Mouse (Mus musculus): ENCODE results near the gene Plekhg2. TPM values are rescaled to one million over a fixed set of nuclear protein-coding genes. Genes with fewer than 3 reads are reported as not detected.
"Not testable (repeated sequence)": the region's sequence is repeated elsewhere in the genome, so short reads cannot be mapped to it uniquely, and the experiment has no call there.

Gene Plekhg2
- polyA plus RNA-seq, 1 experiment from 2014 or later: 6.3 TPM

DNA sequence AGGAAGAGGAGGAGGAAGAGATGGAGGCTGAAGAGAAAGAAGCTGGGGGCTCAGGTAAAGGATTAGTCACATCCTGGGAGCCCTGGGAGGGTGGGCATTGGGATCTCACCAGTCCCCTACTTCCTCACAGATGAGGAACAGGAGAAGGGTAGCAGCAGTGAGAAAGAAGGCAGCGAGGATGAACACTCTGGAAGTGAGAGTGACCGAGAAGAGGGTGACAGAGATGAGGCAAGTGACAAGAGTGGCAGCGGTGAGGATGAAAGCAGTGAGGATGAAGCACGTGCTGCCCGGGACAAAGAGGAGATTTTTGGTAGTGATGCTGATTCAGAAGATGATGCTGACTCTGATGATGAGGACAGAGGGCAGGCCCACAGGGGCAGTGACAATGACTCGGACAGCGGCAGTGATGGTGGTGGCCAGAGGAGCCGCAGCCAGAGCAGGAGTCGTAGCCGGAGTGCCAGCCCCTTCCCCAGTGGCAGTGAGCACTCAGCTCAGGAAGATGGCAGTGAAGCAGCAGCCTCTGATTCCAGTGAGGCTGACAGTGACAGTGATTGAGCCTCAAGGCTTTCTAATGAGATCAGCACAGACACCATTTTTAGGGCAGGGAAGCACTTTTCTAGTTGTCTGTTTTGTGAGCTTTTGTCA, 26.4 kb upstream of the Plekhg2 start:
- H3K4me2 ChIP-seq (ENCODE audit: low read depth, low read length): no peak overlapping the region
- no peak overlapping the region for H3K9ac ChIP-seq (ENCODE audit: low read depth, low read length)
- no peak overlapping the region for H3K27ac ChIP-seq (ENCODE audit: low read length)
- no peak for ATAC-seq (ENCODE audit: low read depth)
- no peak overlapping the region for H3K4me3 ChIP-seq (ENCODE audit: low read depth, low read length)
- peaks cover 45% of the 10 kb centered on the region for H3K36me3 ChIP-seq (ENCODE audit: control insufficient read depth, insufficient read depth)
- WGBS (ENCODE audit: insufficient replicate concordance): 85% methylated on average over 10 of the region's 10 CpGs
- H3K4me1 ChIP-seq (ENCODE audit: control insufficient read depth, low read depth, low read length): no peaks in the 10 kb centered on the region; the same call in none of the 2 replicates
- H3K9me3 ChIP-seq (replicated peaks; ENCODE audit: control insufficient read depth, low read length): no peaks in the 10 kb centered on the region
- H3K27me3 ChIP-seq (ENCODE audit: control insufficient read depth, insufficient read depth, low read depth, low read length): no peaks in the 10 kb centered on the region

DNA sequence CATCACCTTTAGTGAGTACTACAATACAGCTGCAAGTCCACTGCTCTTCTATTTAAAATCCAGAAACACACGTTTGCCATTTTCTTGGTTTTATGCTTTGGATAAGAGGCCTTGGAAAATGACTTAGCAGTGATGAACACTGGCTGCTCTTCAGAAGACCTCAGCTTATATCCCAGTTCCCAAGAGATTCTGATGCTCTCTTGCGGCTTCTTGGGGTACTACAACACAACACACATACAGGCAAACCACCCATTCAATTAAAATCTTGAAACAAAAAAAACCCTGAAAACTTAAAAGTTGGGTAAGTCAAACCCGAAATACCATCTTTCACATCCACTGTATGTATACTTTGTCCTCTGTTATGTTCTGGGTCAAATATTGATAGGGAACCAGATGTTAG, 25.6 kb upstream of the Plekhg2 start:
- H3K27ac ChIP-seq (ENCODE audit: low read length): no peak overlapping the region
- WGBS (ENCODE audit: insufficient replicate concordance): 65% methylated on average over 3 of the region's 3 CpGs
- no peaks in the 10 kb centered on the region for H3K27me3 ChIP-seq (ENCODE audit: control insufficient read depth, insufficient read depth, low read depth, low read length)
- H3K9me3 ChIP-seq (replicated peaks; ENCODE audit: control insufficient read depth, low read length): no peaks in the 10 kb centered on the region
- H3K4me1 ChIP-seq (ENCODE audit: control insufficient read depth, low read depth, low read length): peaks cover 4% of the 10 kb centered on the region
- no peak for ATAC-seq (ENCODE audit: low read depth)
- no peak overlapping the region for H3K4me3 ChIP-seq (ENCODE audit: low read depth, low read length)
- H3K9ac ChIP-seq (ENCODE audit: low read depth, low read length): no peak overlapping the region
- no peak overlapping the region for H3K4me2 ChIP-seq (ENCODE audit: low read depth, low read length)
- peaks cover 37% of the 10 kb centered on the region for H3K36me3 ChIP-seq (ENCODE audit: control insufficient read depth, insufficient read depth)

DNA sequence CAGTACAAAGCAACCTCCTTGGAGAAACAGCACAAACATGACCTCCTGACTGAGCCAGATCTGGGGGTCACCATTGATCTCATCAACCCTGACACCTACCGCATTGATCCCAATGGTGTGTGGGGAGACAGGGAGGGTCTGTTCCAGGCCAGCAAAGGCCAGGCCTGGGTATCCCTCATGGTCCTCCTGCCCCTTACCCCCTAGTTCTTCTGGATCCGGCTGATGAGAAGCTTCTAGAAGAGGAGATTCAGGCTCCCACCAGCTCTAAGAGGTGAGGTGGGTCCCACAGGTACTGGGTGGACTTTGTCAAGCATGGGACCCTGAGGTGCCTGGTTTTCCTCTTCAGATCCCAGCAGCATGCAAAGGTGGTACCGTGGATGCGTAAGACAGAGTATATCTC, 23.0 kb upstream of the Plekhg2 start:
- Histone ChIP-seq H3K9me3 (replicated peaks; ENCODE audit: control insufficient read depth, low read length) (no peaks in the 10 kb centered on the region), H3K36me3 (ENCODE audit: control insufficient read depth, insufficient read depth) (peaks cover 26% of the 10 kb centered on the region), H3K27me3 (ENCODE audit: control insufficient read depth, insufficient read depth, low read depth, low read length) (no peaks in the 10 kb centered on the region), H3K9ac (ENCODE audit: low read depth, low read length) (no peak overlapping the region), H3K4me3 (ENCODE audit: low read depth, low read length) (no peak overlapping the region), H3K27ac (ENCODE audit: low read length) (no peak overlapping the region), H3K4me1 (ENCODE audit: control insufficient read depth, low read depth, low read length) (peaks cover 14% of the 10 kb centered on the region), H3K4me2 (ENCODE audit: low read depth, low read length) (no peak overlapping the region)
- 86% methylated on average over 4 of the region's 4 CpGs for whole genome bisulfite sequencing (ENCODE audit: insufficient replicate concordance)
- ATAC-seq (ENCODE audit: low read depth): no peak

DNA sequence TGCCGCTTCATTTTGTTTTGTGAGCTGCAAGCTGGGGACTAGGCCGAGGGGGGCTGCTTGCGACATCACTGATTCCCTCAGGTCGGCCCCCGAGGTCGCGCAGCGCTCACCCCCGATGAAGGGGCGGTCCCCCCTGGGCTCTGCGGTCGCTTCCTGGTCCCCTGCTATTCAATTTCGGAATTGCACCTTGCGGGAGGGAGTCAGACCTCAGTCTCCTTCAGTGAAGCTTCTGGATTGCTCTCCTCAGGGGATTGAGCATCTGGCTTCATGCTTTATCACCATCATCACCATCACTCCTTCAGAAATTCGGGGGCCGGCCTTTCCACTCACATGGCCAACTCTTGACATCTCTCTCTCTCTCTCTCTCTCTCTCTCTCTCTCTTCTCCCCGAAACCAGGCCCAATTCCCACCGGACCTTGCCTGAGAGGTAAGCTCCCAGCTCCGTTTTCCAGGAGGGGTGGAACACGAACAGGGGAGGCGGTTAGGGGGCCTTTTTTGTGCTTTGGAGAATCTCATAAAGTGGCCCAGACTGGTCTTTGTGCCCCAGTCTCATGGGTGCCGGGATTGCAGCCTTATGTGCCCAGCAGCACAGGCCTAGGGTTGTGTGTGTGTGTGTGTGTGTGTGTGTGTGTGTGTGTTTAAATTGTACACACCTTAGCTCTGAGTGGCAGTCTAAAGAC, 21.0 kb upstream of the Plekhg2 start:
- Histone ChIP-seq H3K27ac (ENCODE audit: low read length) (peak overlapping the region; percentile 71), H3K9me3 (replicated peaks; ENCODE audit: control insufficient read depth, low read length) (no peaks in the 10 kb centered on the region), H3K4me1 (ENCODE audit: control insufficient read depth, low read depth, low read length) (peaks cover 14% of the 10 kb centered on the region), H3K27me3 (ENCODE audit: control insufficient read depth, insufficient read depth, low read depth, low read length) (no peaks in the 10 kb centered on the region), H3K9ac (ENCODE audit: low read depth, low read length) (peak overlapping the region; percentile 81), H3K4me3 (ENCODE audit: low read depth, low read length) (peak overlapping the region; percentile 82), H3K4me2 (ENCODE audit: low read depth, low read length) (peak overlapping the region; percentile 94), H3K36me3 (ENCODE audit: control insufficient read depth, insufficient read depth) (peaks cover 33% of the 10 kb centered on the region)
- WGBS (ENCODE audit: insufficient replicate concordance): 4% methylated on average over 22 of the region's 22 CpGs
- no peak for ATAC-seq (ENCODE audit: low read depth)

DNA sequence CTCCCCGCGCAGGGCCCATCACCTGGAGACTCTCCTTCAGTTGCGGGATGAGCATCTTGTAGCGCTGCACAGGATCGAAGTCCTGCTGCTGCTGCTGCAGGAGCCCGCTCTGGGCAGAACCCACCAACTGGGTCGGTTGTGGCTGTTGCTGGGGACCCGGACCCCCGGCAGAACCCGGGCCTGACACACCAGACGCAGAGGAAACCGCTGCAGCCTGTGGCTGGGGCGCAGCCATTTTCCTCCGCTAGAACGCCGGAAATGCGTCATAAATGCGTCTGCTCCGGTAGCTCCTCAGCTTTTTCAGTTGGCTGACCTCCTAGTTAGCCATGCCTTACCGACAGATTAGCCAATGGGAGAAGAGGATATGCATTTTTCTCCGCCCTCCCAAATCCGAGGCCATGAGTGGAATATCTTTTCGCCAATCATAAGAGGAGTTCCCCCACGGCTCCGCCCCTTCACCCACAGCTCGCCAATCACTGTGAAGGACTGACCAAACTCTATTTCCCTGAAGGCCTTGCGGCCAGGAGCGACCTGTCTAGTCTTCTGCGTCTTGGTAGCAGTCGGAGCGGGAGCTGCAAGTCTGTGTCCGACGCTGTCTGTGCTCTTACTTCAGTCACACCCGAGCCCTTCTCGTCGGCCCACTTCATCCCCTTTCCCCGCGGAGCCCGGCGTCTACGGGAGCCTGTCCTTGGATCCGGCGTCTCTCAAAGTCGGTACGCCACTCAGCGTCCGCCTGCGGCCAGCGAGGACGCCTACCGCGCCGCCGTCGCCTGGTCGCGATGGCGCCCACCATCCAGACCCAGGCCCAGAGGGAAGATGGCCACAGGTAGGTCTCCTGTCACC, 20.3 kb upstream of the Plekhg2 start, which contains the start of the genes Med29 and Paf1:
TSS of gene Med29 (minus strand) at position 280 of the 843 bp plus-strand sequence.
TSS of gene Paf1 (plus strand) at position 523 of the 843 bp plus-strand sequence.
- H3K4me2 ChIP-seq (ENCODE audit: low read depth, low read length): peak within 1 kb of the TSS; percentile 94
- H3K27ac ChIP-seq (ENCODE audit: low read length): peak within 1 kb of the TSS; percentile 71
- no peaks in the 10 kb centered on the region for H3K27me3 ChIP-seq (ENCODE audit: control insufficient read depth, insufficient read depth, low read depth, low read length)
- H3K9me3 ChIP-seq (replicated peaks; ENCODE audit: control insufficient read depth, low read length): no peaks in the 10 kb centered on the region
- peak; percentile 97 for ATAC-seq (ENCODE audit: low read depth)
- H3K36me3 ChIP-seq (ENCODE audit: control insufficient read depth, insufficient read depth): peaks cover 32% of the 10 kb centered on the region
- peak within 1 kb of the TSS; percentile 81 for H3K9ac ChIP-seq (ENCODE audit: low read depth, low read length)
- peaks cover 14% of the 10 kb centered on the region for H3K4me1 ChIP-seq (ENCODE audit: control insufficient read depth, low read depth, low read length)
- WGBS (ENCODE audit: insufficient replicate concordance): under 1% methylated on average over 58 of the region's 58 CpGs
- peak within 1 kb of the TSS; percentile 82 for H3K4me3 ChIP-seq (ENCODE audit: low read depth, low read length)

DNA sequence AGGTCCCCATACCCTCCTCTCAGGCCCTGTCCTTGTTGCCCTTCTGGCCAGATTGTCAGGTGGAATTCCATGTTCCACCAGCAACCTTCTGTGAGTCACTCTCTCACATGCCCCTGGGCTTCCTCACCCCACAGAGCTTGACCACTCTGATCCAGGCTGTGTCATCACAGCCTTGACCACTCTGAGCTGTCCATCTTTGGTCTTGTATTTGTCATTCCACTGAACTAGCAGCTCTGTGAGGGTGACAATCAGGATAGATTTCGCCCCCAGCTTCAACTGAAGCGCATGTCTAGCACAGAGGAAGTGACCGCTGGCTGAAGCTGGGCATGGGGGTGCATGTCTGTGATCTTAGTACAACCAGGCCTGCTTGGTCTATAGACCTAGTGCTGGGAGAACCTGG, 17.9 kb upstream of the Plekhg2 start:
- peaks cover 24% of the 10 kb centered on the region for H3K4me1 ChIP-seq (ENCODE audit: control insufficient read depth, low read depth, low read length)
- no peaks in the 10 kb centered on the region for H3K27me3 ChIP-seq (ENCODE audit: control insufficient read depth, insufficient read depth, low read depth, low read length)
- H3K36me3 ChIP-seq (ENCODE audit: control insufficient read depth, insufficient read depth): peaks cover 16% of the 10 kb centered on the region
- no peak overlapping the region for H3K9ac ChIP-seq (ENCODE audit: low read depth, low read length)
- H3K4me3 ChIP-seq (ENCODE audit: low read depth, low read length): no peak overlapping the region
- ATAC-seq (ENCODE audit: low read depth): no peak
- no peaks in the 10 kb centered on the region for H3K9me3 ChIP-seq (replicated peaks; ENCODE audit: control insufficient read depth, low read length)
- no peak overlapping the region for H3K4me2 ChIP-seq (ENCODE audit: low read depth, low read length)
- no peak overlapping the region for H3K27ac ChIP-seq (ENCODE audit: low read length)
- 79% methylated on average over 3 of the region's 3 CpGs for WGBS (ENCODE audit: insufficient replicate concordance)

DNA sequence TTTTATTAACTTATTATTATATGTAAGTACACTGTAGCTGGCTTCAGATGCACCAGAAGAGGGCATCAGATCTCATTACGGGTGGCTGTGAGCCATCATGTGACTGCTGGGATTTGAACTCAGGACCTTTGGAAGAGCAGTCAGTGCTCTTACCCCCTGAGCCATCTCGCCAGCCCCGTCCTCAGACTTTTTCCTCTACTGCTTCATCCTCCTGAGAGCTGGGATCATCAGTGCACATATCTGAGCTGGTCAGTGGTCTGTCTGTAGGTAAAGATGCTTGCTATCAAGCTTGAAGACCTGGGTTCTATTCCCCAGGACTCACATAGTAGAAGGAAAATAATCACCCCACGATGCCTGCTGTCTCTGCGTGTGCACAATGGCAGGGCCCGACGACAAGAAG, 15.0 kb upstream of the Plekhg2 start:
- WGBS (ENCODE audit: insufficient replicate concordance): 73% methylated on average over 7 of the region's 7 CpGs
- Histone ChIP-seq H3K4me1 (ENCODE audit: control insufficient read depth, low read depth, low read length) (peaks cover 46% of the 10 kb centered on the region), H3K36me3 (ENCODE audit: control insufficient read depth, insufficient read depth) (peaks cover 13% of the 10 kb centered on the region)
- not testable (repeated sequence) for H3K4me2 ChIP-seq (ENCODE audit: low read depth, low read length); H3K9me3 ChIP-seq (replicated peaks; ENCODE audit: control insufficient read depth, low read length); H3K27ac ChIP-seq (ENCODE audit: low read length); ATAC-seq (ENCODE audit: low read depth); H3K9ac ChIP-seq (ENCODE audit: low read depth, low read length); H3K4me3 ChIP-seq (ENCODE audit: low read depth, low read length); H3K27me3 ChIP-seq (ENCODE audit: control insufficient read depth, insufficient read depth, low read depth, low read length)

DNA sequence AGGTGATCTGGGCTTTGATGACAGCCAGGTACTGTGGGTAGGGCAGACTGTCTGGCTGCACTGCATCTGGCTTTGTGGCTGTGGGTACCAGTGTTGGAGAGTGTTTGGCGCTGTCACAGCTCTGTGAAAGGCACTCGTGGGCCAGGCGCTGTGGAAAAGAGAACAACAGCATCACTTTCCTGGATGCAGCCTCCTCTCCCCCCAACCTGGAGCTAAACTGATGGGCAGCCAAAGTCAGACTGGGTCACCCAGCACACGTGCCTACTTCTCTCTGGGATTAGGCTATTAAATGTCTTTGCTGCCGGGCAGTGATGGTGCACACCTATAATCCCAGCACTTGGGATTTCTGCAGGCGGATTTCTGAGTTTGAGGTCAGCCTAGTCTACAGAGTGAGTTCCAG, 14.5 kb upstream of the Plekhg2 start:
- not testable (repeated sequence) for H3K27me3 ChIP-seq (ENCODE audit: control insufficient read depth, insufficient read depth, low read depth, low read length); H3K9me3 ChIP-seq (replicated peaks; ENCODE audit: control insufficient read depth, low read length); H3K4me2 ChIP-seq (ENCODE audit: low read depth, low read length); H3K4me3 ChIP-seq (ENCODE audit: low read depth, low read length); ATAC-seq (ENCODE audit: low read depth); H3K9ac ChIP-seq (ENCODE audit: low read depth, low read length); H3K27ac ChIP-seq (ENCODE audit: low read length)
- 60% methylated on average over 6 of the region's 6 CpGs for WGBS (ENCODE audit: insufficient replicate concordance)
- Histone ChIP-seq H3K4me1 (ENCODE audit: control insufficient read depth, low read depth, low read length) (peaks cover 50% of the 10 kb centered on the region), H3K36me3 (ENCODE audit: control insufficient read depth, insufficient read depth) (peaks cover 13% of the 10 kb centered on the region)

Measured in liver, embryonic 16.5 days (tissue).